Mouse (Mus musculus) stomach, postnatal 0 days (tissue): Measurements from ENCODE around the gene Sox30. TPM values are rescaled to one million over a fixed set of nuclear protein-coding genes. Genes with fewer than 3 reads are reported as not detected.

Source experiments
- ATAC-seq: fragments of 200-750 bp; cut with Nextera tagmentation; 2 replicates; pipeline ENCODE4 v1.8.0; 2017; ENCODE audit not compliant: low FRiP score, low TSS enrichment
- DNase-seq: peaks from one replicate; pipeline ENCODE4 v3.0.0-alpha.2; 2016; ENCODE audit warnings: low spot score
- H3K27ac ChIP-seq: fragments of 300-500 bp; sonication (generic); replicated peaks from 2 replicates; pipeline ENCODE4 v1.5.1; 2014; ENCODE audit warnings: mild to moderate bottlenecking, control low read depth
- H3K27me3 ChIP-seq: fragments of 300-500 bp; sonication (generic); 2 replicates; pipeline ENCODE4 v1.6.1; 2014; ENCODE audit warnings: low read length; ENCODE audit not compliant: control insufficient read depth, insufficient read depth
- H3K36me3 ChIP-seq: fragments of 300-500 bp; sonication (generic); 2 replicates; pipeline ENCODE4 v1.6.1; 2014; ENCODE audit warnings: low read length, mixed read lengths; ENCODE audit not compliant: control insufficient read depth, insufficient read depth
- H3K4me1 ChIP-seq: fragments of 300-500 bp; sonication (generic); replicated peaks from 2 replicates; pipeline ENCODE4 v1.6.1; 2014; ENCODE audit warnings: antibody characterized with exemption; ENCODE audit not compliant: control insufficient read depth, insufficient read depth
- H3K4me2 ChIP-seq: fragments of 300-500 bp; sonication (generic); replicated peaks from 2 replicates; pipeline ENCODE4 v1.6.1; 2014; ENCODE audit warnings: low read depth, mild to moderate bottlenecking, control low read depth, moderate library complexity
- H3K4me3 ChIP-seq: fragments of 300-500 bp; sonication (generic); 2 replicates; pipeline ENCODE4 v1.5.1; 2014; ENCODE audit warnings: low read depth, low read length, control low read depth
- H3K9ac ChIP-seq: fragments of 300-500 bp; sonication (generic); 2 replicates; pipeline ENCODE4 v1.6.1; 2014; ENCODE audit warnings: mild to moderate bottlenecking, low read length, control low read depth, mixed read lengths
- H3K9me3 ChIP-seq: fragments of 300-500 bp; sonication (generic); 2 replicates; pipeline ENCODE4 v1.6.1; 2016; ENCODE audit warnings: low read length; ENCODE audit not compliant: control insufficient read depth
- CTCF ChIP-seq: IDR thresholded peaks from 2 replicates; pipeline ENCODE4 v1.5.1; 2016; ENCODE audit warnings: antibody characterized with exemption, low read depth, mild to moderate bottlenecking, moderate library complexity
- EP300 ChIP-seq: optimal IDR thresholded peaks from 2 replicates; pipeline ENCODE3; 2016; ENCODE audit warnings: antibody characterized with exemption
- WGBS: fragments of 180-500 bp; shearing (Covaris S2); extraction: QIAGEN DNeasy Blood & Tissue Kit; methylation state at CpG from one replicate; pipeline ENCODE4 v1.1.7; 2014; 5-methylcytosine and 5-hydroxymethylcytosine counted together
- polyA plus RNA-seq: library from polyadenylated mRNA; unstranded; fragments of >200 nt; fragmentation: Nextera tagmentation; extraction: Ambion mirVana; gene quantifications from 2 replicates; pipeline ENCODE4 v1.2.1, GENCODE M21; 2015

Gene Sox30
- polyA plus RNA-seq, result 0.15 and 0.17 TPM in 2 replicates

DNA sequence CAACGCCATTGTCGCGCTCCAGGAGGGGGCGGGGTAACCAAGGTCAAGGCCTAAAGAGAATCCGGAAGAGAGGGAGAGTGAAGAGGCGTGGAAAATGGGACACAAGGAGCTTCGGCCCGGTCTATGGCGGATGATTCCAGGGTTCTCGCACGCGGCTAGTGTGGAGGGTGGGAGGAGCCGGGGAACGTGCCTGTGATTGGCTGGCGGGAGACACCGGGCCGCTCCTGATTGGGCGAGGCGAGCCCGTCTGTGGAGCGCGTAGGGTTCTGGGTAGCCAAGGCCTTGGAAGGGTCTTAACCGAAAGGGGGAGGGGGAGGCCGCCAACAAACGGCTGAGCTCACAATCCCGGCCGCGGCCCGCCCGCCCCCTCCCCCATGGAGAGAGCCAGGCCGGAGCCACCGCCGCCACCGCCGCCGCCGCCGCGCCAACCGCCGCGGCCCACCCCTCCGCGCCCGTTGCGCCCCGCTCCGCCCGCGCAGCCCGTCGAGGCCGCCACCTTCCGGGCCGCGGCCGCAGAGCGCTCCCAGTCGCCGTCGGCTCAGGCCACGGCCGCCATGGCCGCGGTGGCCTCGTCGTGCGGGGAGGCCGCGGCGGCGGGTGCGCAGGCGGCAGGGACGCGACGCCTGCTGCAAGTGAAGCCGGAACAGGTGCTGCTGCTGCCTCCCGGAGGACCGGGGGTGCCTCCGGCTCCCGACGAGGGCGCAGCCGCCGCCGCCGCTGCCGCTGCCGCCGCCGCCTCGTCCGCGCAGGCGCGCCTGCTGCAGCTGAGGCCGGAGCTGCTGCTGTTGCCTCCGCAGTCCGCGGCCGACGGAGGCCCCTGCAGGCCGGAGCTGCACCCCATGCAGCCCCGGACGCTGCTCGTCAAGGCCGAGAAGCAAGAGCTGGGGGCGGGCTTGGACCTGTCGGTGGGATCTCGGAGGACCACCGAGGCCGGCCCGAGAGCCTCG lies at the start of gene Sox30:
Sox30 (plus strand) TSS at position 365 of the 947 bp plus-strand sequence.
- Histone ChIP-seq H3K9me3 (no peaks in the 10 kb centered on the region), H3K4me3 (peak within 1 kb of the TSS; percentile 50), H3K27me3 (no peaks in the 10 kb centered on the region), H3K36me3 (no peaks in the 10 kb centered on the region), H3K27ac (peak within 1 kb of the TSS; percentile 56; the same call in 1 of the 2 replicates), H3K4me1 (no peaks in the 10 kb centered on the region), H3K4me2 (peak within 1 kb of the TSS; percentile 76), H3K9ac (peak within 1 kb of the TSS; percentile 84)
- ATAC-seq (peak; percentile 94), DNase-seq (peak; percentile 70)
- TF ChIP-seq EP300, result no peak
- peak; percentile 42 for TF ChIP-seq CTCF
- WGBS, result 14% methylated on average over 64 of the region's 115 CpGs

DNA sequence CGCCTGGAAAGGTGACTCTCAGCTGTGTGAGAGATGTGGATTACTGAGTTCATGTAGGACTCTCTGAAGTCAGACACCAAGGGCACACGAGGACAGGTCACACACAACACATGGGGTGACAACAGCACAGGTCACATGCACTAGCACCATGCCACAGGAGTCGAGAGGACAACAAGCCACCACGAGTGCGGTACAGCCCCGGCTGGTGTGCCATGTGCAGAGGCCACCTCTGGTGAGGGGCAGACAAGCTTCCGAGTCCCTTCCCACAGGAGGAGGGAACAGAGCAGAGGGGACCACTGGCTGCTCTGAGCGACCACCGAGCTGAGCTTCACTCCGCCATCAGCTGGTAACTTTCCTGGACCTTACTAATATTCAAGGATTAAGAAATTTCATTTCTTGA lies 47.3 kb upstream of the Sox30 start:
- Histone ChIP-seq H3K27me3 (no peaks in the 10 kb centered on the region), H3K36me3 (peaks cover 12% of the 10 kb centered on the region; the same call in 1 of the 2 replicates), H3K4me3 (no peak overlapping the region), H3K4me1 (no peaks in the 10 kb centered on the region), H3K9me3 (no peaks in the 10 kb centered on the region), H3K27ac (no peak overlapping the region), H3K4me2 (no peak overlapping the region), H3K9ac (no peak overlapping the region)
- ATAC-seq, result peak; percentile 35; the same call in 1 of the 2 replicates
- 88% methylated on average over 10 of the region's 10 CpGs for WGBS
- no peak for TF ChIP-seq EP300
- TF ChIP-seq CTCF, result no peak
- no peak for DNase-seq

DNA sequence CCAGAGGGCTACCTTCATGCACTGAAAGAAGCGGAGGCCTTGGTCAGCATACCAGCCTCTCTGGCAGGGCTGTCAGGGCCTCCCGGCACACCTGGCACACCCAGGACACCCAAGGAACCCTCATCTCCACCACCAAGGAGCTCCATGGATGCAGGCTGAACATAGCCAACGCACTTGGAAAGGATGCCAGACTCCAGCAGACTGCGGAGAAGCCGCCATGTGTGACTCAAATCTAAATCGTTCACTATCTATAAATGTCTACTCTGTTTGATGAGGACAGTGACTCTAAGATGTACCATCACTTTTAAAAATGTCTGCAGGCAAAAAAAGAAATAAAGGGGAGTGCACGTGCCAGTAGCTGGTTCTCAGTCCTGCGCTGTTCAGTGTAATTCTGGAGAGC lies 42.6 kb upstream of the Sox30 start:
- no peak overlapping the region for H3K9ac ChIP-seq
- peaks cover 5% of the 10 kb centered on the region; the same call in 1 of the 2 replicates for H3K36me3 ChIP-seq
- H3K4me2 ChIP-seq, result no peak overlapping the region
- no peaks in the 10 kb centered on the region for H3K4me1 ChIP-seq
- TF ChIP-seq CTCF (no peak), EP300 (no peak)
- DNase-seq (no peak), ATAC-seq (no peak)
- no peaks in the 10 kb centered on the region for H3K27me3 ChIP-seq
- no peak overlapping the region for H3K27ac ChIP-seq
- WGBS, result 96% methylated on average over 8 of the region's 8 CpGs
- no peak overlapping the region for H3K4me3 ChIP-seq
- H3K9me3 ChIP-seq, result no peaks in the 10 kb centered on the region

DNA sequence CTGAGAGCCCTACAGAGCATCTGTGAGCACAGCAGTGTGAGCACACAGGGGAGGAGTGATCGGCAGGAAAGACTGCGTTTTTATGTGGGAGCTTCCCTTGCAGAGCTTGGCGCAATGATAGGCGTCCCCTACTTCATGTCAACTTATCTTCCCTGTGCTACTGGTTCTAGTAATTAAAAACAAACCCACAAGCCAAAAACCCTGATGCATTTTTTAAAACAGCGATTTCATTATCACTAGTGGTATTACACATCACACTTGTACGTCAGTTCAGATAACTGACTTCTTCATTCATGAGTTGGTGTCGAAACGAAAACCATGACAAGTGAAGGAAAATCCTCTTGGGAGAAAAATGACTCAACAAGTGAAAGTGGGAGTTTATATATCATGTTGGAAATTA lies 41.2 kb upstream of the Sox30 start:
- H3K36me3 ChIP-seq, result peaks cover 3% of the 10 kb centered on the region; the same call in 1 of the 2 replicates
- no peak overlapping the region for H3K4me3 ChIP-seq
- 87% methylated on average over 8 of the region's 8 CpGs for WGBS
- ATAC-seq, result no peak
- no peak for DNase-seq
- H3K9ac ChIP-seq, result no peak overlapping the region
- no peaks in the 10 kb centered on the region for H3K9me3 ChIP-seq
- TF ChIP-seq EP300, result no peak
- TF ChIP-seq CTCF, result no peak
- no peaks in the 10 kb centered on the region for H3K27me3 ChIP-seq
- H3K4me1 ChIP-seq, result no peaks in the 10 kb centered on the region
- H3K4me2 ChIP-seq, result no peak overlapping the region
- no peak overlapping the region for H3K27ac ChIP-seq

DNA sequence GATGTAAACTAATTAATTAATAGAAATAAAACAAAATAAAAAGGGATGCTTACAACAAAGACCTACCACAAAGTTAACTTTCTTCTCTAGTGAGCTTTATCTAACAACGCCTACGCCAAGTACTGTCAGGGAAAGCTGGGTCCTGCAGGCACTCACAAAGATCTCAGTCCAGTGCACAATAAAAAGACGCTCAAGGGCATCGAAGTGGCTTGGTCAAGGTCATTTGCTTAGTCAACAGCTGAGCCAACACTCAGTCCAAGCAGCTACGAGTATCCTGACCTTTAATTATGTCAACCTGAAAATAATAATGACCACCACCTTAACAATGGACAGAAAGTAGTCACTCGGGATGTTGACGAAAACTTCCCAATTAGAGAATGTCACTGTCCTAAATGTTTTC lies 37.8 kb upstream of the Sox30 start:
- Histone ChIP-seq H3K36me3 (no peaks in the 10 kb centered on the region), H3K27me3 (no peaks in the 10 kb centered on the region), H3K4me3 (no peak overlapping the region), H3K4me2 (no peak overlapping the region), H3K4me1 (no peaks in the 10 kb centered on the region), H3K9me3 (no peaks in the 10 kb centered on the region), H3K9ac (no peak overlapping the region), H3K27ac (no peak overlapping the region)
- ATAC-seq (no peak), DNase-seq (no peak)
- no peak for TF ChIP-seq CTCF
- WGBS, result 92% methylated on average over 7 of the region's 7 CpGs

DNA sequence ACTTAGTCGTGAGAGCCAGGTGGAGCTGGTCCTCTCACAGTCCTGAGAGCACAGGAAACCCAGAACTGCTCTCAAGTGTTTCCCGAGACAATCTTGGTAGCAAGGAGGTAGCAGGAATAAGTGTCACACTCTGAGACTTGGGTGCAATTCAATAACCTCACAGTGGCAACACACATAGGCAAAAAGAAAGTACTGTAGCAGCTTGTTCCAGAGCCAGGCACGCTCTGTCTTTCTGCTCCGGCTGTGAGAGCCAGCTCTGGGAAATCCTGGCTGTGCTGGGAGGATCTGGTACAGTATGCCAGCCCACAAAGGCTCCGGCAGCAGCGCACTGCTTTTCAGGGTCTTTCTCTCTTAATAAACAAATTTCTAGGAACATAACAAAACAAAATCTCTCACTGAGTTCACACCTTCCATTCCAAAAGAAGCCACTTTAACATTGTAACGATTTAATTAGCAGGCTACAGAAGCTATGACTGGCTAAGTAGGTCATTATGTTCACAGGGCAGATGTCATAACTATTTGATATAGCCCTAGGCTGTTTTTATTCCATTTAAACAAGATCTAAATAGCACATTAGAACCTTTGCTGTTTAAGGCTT lies 36.9 kb upstream of the Sox30 start:
- H3K27me3 ChIP-seq, result no peaks in the 10 kb centered on the region
- H3K4me1 ChIP-seq, result no peaks in the 10 kb centered on the region
- no peaks in the 10 kb centered on the region for H3K9me3 ChIP-seq
- 49% methylated on average over 7 of the region's 7 CpGs for WGBS
- ATAC-seq (no peak), DNase-seq (no peak)
- no peak overlapping the region for H3K27ac ChIP-seq
- H3K4me2 ChIP-seq, result peak overlapping the region; percentile 97
- H3K9ac ChIP-seq, result peak overlapping the region; percentile 84; the same call in 1 of the 2 replicates
- no peaks in the 10 kb centered on the region for H3K36me3 ChIP-seq
- peak overlapping the region; percentile 87 for H3K4me3 ChIP-seq
- no peak for TF ChIP-seq CTCF
